Mouse (Mus musculus) liver, embryonic 11.5 days (tissue): ENCODE measurements around the gene Haao. TPM values are rescaled to one million over a fixed set of nuclear protein-coding genes. Genes with fewer than 3 reads are reported as not detected.

Source experiments
- polyA plus RNA-seq: library from polyadenylated mRNA; unstranded; fragments of >200 nt; fragmentation: Nextera tagmentation; extraction: Ambion mirVana; gene quantifications from 2 replicates; pipeline ENCODE4 v1.2.1, GENCODE M21; 2014

Gene Haao
- polyA plus RNA-seq, 1 experiment from 2014 or later: 4.3 TPM

Other genes starting within 250 kb of the Haao start
- 0.19 TPM in 1 of 2 replicates, not detected in the other for gene Kcng3, start 216.1 kb downstream of the Haao start, polyA plus RNA-seq
- 63.0 and 67.2 TPM in 2 replicates for gene Mta3, start 141.8 kb downstream of the Haao start, polyA plus RNA-seq